Mouse (Mus musculus): ENCODE data around the gene Ank2.
"Not testable (repeated sequence)": the region's sequence is repeated elsewhere in the genome, so short reads cannot be mapped to it uniquely, and the experiment has no call there.

Gene Ank2

GRCm38 (mm10) chr3:127429866-127430265, 69.3 kb downstream of the Ank2 start:
- in situ Hi-C loops (cut with MseI, MboI), result loop anchor here (5.0 to 10.0 kb wide), 3 partner anchors 103 to 235 kb away; no protein-coding TSS in a partner anchor

- in situ Hi-C loops (cut with MseI, MboI), result loop anchor here (10.0 kb wide), 2 partner anchors 104 to 234 kb away; no protein-coding TSS in a partner anchor
These were observed 70.6 kb downstream of the Ank2 start for GRCm38 (mm10) chr3:127428527-127428926.

- in situ Hi-C loops (cut with MseI, MboI), result no loop called here
These were observed 82.2 kb downstream of the Ank2 start for GRCm38 (mm10) chr3:127416950-127417349.

GRCm38 (mm10) chr3:127414438-127414837, 84.7 kb downstream of the Ank2 start:
- in situ Hi-C loops (cut with MseI, MboI), result no loop called here

- in situ Hi-C loops (cut with MseI, MboI), result no loop called here
These were observed 90.2 kb downstream of the Ank2 start for GRCm38 (mm10) chr3:127408684-127409550.

GRCm38 (mm10) chr3:127407868-127408574, 91.1 kb downstream of the Ank2 start:
- in situ Hi-C loops (cut with MseI, MboI), result no loop called here

- in situ Hi-C loops (cut with MseI, MboI), result no loop called here
These were observed 92.3 kb downstream of the Ank2 start for GRCm38 (mm10) chr3:127406883-127407282.

GRCm38 (mm10) chr3:127404371-127404770, 94.8 kb downstream of the Ank2 start:
- in situ Hi-C loops (cut with MseI, MboI), result no loop called here

GRCm38 (mm10) chr3:127400976-127401375, 98.2 kb downstream of the Ank2 start:
- in situ Hi-C loops (cut with MseI, MboI), result no loop called here

- in situ Hi-C loops (cut with MseI, MboI), result not testable (repeated sequence)
These were observed 98.7 kb downstream of the Ank2 start for GRCm38 (mm10) chr3:127400468-127400867.

GRCm38 (mm10) chr3:127397774-127398173, 101.4 kb downstream of the Ank2 start:
- in situ Hi-C loops (cut with MseI, MboI), result no loop called here

GRCm38 (mm10) chr3:127395202-127395601, 103.9 kb downstream of the Ank2 start:
- in situ Hi-C loops (cut with MseI, MboI), result no loop called here

- in situ Hi-C loops (cut with MseI, MboI), result no loop called here
These were observed 112.1 kb downstream of the Ank2 start for GRCm38 (mm10) chr3:127387016-127387517.

- in situ Hi-C loops (cut with MseI, MboI), result no loop called here
These were observed 115.9 kb downstream of the Ank2 start for GRCm38 (mm10) chr3:127383231-127383630.

- in situ Hi-C loops (cut with MseI, MboI), result no loop called here
These were observed 122.2 kb downstream of the Ank2 start for GRCm38 (mm10) chr3:127376901-127377460.

- in situ Hi-C loops (cut with MseI, MboI), result no loop called here
These were observed 123.0 kb downstream of the Ank2 start for GRCm38 (mm10) chr3:127375956-127376660.

GRCm38 (mm10) chr3:127374190-127374710, 124.9 kb downstream of the Ank2 start:
- in situ Hi-C loops (cut with MseI, MboI), result no loop called here

- in situ Hi-C loops (cut with MseI, MboI), result no loop called here
These were observed 127.4 kb downstream of the Ank2 start for GRCm38 (mm10) chr3:127371774-127372173.

GRCm38 (mm10) chr3:127369529-127369928, 129.6 kb downstream of the Ank2 start:
- in situ Hi-C loops (cut with MseI, MboI), result no loop called here

GRCm38 (mm10) chr3:127367450-127367849, 131.7 kb downstream of the Ank2 start:
- in situ Hi-C loops (cut with MseI, MboI), result no loop called here

- in situ Hi-C loops (cut with MseI, MboI), result no loop called here
These were observed 135.6 kb downstream of the Ank2 start for GRCm38 (mm10) chr3:127363512-127363911.
